ENCODE assay signal across 28 mouse cellular contexts in genomic region chr9:68135446-68136050, GRCm38 (mm10).
DNase-seq lines count a peak whose midpoint lies in the region; ATAC-seq lines count a peak whose summit lies in the region.
"Had no signal": no experiment of that assay in that cellular context is flagged by ENCODE, and none has a peak within 500 bp of the region (broad histone marks: within the 10 kb centered on the region; RNA-seq: fewer than 3 reads in every experiment).

No protein-coding gene starts in this region.

- peaks cover 26% of the 10 kb centered on the region for H3K4me1 ChIP-seq in kidney, embryonic 16.5 days (ENCODE audit: insufficient read depth, low read length)
- H3K4me1 ChIP-seq in neural tube, embryonic 15.5 days, result no peaks in the 10 kb centered on the region
- H3K4me1 ChIP-seq: intestine, embryonic 15.5 days; liver, embryonic 15.5 days; neural tube, embryonic 12.5 days had no signal

- no peaks in the 10 kb centered on the region for H3K27me3 ChIP-seq in kidney, embryonic 16.5 days (ENCODE audit: insufficient read depth, low read length)
- H3K27me3 ChIP-seq in neural tube, embryonic 15.5 days (replicated peaks), result no peaks in the 10 kb centered on the region
- H3K27me3 ChIP-seq: forebrain, embryonic 15.5 days; heart, embryonic 13.5 days; intestine, embryonic 15.5 days; limb, embryonic 12.5 days; liver, embryonic 15.5 days; midbrain, embryonic 12.5 days; neural tube, embryonic 12.5 days had no signal

- no peak for ATAC-seq in kidney, embryonic 16.5 days (ENCODE audit: low FRiP score, low TSS enrichment)
- ATAC-seq in neural tube, embryonic 15.5 days (ENCODE audit: low FRiP score), result no peak
- ATAC-seq: forebrain, embryonic 15.5 days; hindbrain, embryonic 16.5 days; intestine, embryonic 15.5 days had no signal

- H3K4me2 ChIP-seq in kidney, embryonic 16.5 days (replicated peaks; ENCODE audit: low read depth, low read length), result no peak overlapping the region
- no peak overlapping the region for H3K4me2 ChIP-seq in neural tube, embryonic 15.5 days
- H3K4me2 ChIP-seq: forebrain, embryonic 15.5 days; heart, embryonic 13.5 days; intestine, embryonic 15.5 days; limb, embryonic 12.5 days; liver, embryonic 15.5 days; lung, embryonic 14.5 days; midbrain, embryonic 12.5 days; neural tube, embryonic 12.5 days had no signal

- no peak overlapping the region for H3K9ac ChIP-seq in kidney, embryonic 16.5 days (replicated peaks; ENCODE audit: low read length)
- no peak overlapping the region for H3K9ac ChIP-seq in neural tube, embryonic 15.5 days (replicated peaks)
- H3K9ac ChIP-seq: forebrain, embryonic 15.5 days; heart, embryonic 13.5 days; intestine, embryonic 15.5 days; limb, embryonic 12.5 days; liver, embryonic 15.5 days; lung, embryonic 14.5 days; midbrain, embryonic 12.5 days; neural tube, embryonic 12.5 days had no signal

- no peak overlapping the region for H3K27ac ChIP-seq in kidney, embryonic 16.5 days (ENCODE audit: low read length)
- H3K27ac ChIP-seq in neural tube, embryonic 15.5 days (replicated peaks), result no peak overlapping the region
- H3K27ac ChIP-seq: forebrain, embryonic 15.5 days; heart, embryonic 13.5 days; intestine, embryonic 15.5 days; layer of hippocampus, adult 2 months; left cerebral cortex, adult 2 months; limb, embryonic 12.5 days; liver, embryonic 15.5 days; midbrain, embryonic 12.5 days; neural tube, embryonic 12.5 days had no signal

- H3K9me3 ChIP-seq in kidney, embryonic 16.5 days (ENCODE audit: low read length), result no peaks in the 10 kb centered on the region
- no peaks in the 10 kb centered on the region for H3K9me3 ChIP-seq in neural tube, embryonic 15.5 days (replicated peaks)
- H3K9me3 ChIP-seq: forebrain, embryonic 15.5 days; intestine, embryonic 15.5 days; limb, embryonic 12.5 days; liver, embryonic 15.5 days; midbrain, embryonic 12.5 days; neural tube, embryonic 12.5 days had no signal

- peak; percentile 6 for DNase-seq in kidney, adult 11 months
- peak; percentile 90 for DNase-seq in Muller cell, postnatal 12 days (ENCODE audit: inconsistent ontology term)
- DNase-seq in adrenal gland, adult 2 months, result peak; percentile 66
- DNase-seq in adrenal gland, postnatal 36 days, result peak; percentile 50 to 63
- no peak for DNase-seq in T-cell, adult 2 months (ENCODE audit: low spot score)
- no peak for DNase-seq in spleen, postnatal 36 days (ENCODE audit: low spot score in 2 of 2)
- DNase-seq: B cell, adult 2 months; cerebellum, adult 8-10 months; cerebellum, postnatal 25 days; gastrocnemius, postnatal 25 days; heart, postnatal 10 days; lung, embryonic 14.5 days; lung, postnatal 36 days; right cerebral cortex, postnatal 25 days; thymus, postnatal 14 days had no signal

- WGBS in kidney, embryonic 16.5 days, result 30% methylated on average over 2 of the region's 2 CpGs
- 22% methylated on average over 2 of the region's 2 CpGs for WGBS in neural tube, embryonic 15.5 days

- no peak overlapping the region for H3K4me3 ChIP-seq in kidney, embryonic 16.5 days (ENCODE audit: low read length)
- H3K4me3 ChIP-seq in neural tube, embryonic 15.5 days (replicated peaks), result no peak overlapping the region
- H3K4me3 ChIP-seq: forebrain, embryonic 15.5 days; heart, embryonic 13.5 days; intestine, embryonic 15.5 days; layer of hippocampus, adult 2 months; left cerebral cortex, adult 2 months; limb, embryonic 12.5 days; liver, embryonic 15.5 days; midbrain, embryonic 12.5 days; myocyte; neural tube, embryonic 12.5 days had no signal

- H3K36me3 ChIP-seq in kidney, embryonic 16.5 days (ENCODE audit: insufficient read depth, low read length), result no peaks in the 10 kb centered on the region
- no peaks in the 10 kb centered on the region for H3K36me3 ChIP-seq in neural tube, embryonic 15.5 days
- H3K36me3 ChIP-seq: forebrain, embryonic 15.5 days; heart, embryonic 13.5 days; intestine, embryonic 15.5 days; limb, embryonic 12.5 days; liver, embryonic 15.5 days; midbrain, embryonic 12.5 days; neural tube, embryonic 12.5 days had no signal

Comparison
In these comparisons a context has a peak if more than half of its experiments do, and no peak if none do; other contexts are left out.
1. DNase-seq: peak in kidney, adult 11 months (single experiment), Muller cell, postnatal 12 days (single experiment), adrenal gland, adult 2 months (single experiment) and adrenal gland, postnatal 36 days (2 of 2); none in T-cell, adult 2 months (single experiment) and spleen, postnatal 36 days (0 of 2).